Mouse (Mus musculus): ENCODE results near the gene Dpf3. TPM values are rescaled to one million over a fixed set of nuclear protein-coding genes. Genes with fewer than 3 reads are reported as not detected.

Gene Dpf3
- polyA plus RNA-seq, 1 experiment from 2014 or later, result 10.5 TPM

- H3K4me3 ChIP-seq, result no peak overlapping the region
- H3K4me1 ChIP-seq (replicated peaks), result peaks cover 47% of the 10 kb centered on the region
- no peak overlapping the region for H3K27ac ChIP-seq
- H3K27me3 ChIP-seq (ENCODE audit: insufficient read depth, poor library complexity, severe bottlenecking), result 0 out of 2 replicates have a peak, but pooled peaks cover 4% of the 10 kb centered on the region
- WGBS, result 79% methylated on average over 5 of the region's 5 CpGs
- no peak for DNase-seq (ENCODE audit: low spot score)
- no peaks in the 10 kb centered on the region for H3K9me3 ChIP-seq
- H3K36me3 ChIP-seq, result no peaks in the 10 kb centered on the region
Measured at GRCm38 (mm10) chr12:83207481-83207880, 280.0 kb downstream of the Dpf3 start.

GRCm38 (mm10) chr12:83206866-83207265 lies 280.6 kb downstream of the Dpf3 start:
- peaks cover 49% of the 10 kb centered on the region for H3K4me1 ChIP-seq (replicated peaks)
- H3K27me3 ChIP-seq (ENCODE audit: insufficient read depth, poor library complexity, severe bottlenecking), result 0 out of 2 replicates have a peak, but pooled peaks cover 4% of the 10 kb centered on the region
- WGBS, result 74% methylated on average over 6 of the region's 6 CpGs
- no peak overlapping the region for H3K4me3 ChIP-seq
- H3K27ac ChIP-seq, result no peak overlapping the region
- no peaks in the 10 kb centered on the region for H3K36me3 ChIP-seq
- H3K9me3 ChIP-seq, result no peaks in the 10 kb centered on the region
- no peak for DNase-seq (ENCODE audit: low spot score)

- 64% methylated on average over 5 of the region's 5 CpGs for WGBS
- no peaks in the 10 kb centered on the region for H3K9me3 ChIP-seq
- DNase-seq (ENCODE audit: low spot score), result no peak
- H3K36me3 ChIP-seq, result no peaks in the 10 kb centered on the region
- no peak overlapping the region for H3K27ac ChIP-seq
- H3K4me3 ChIP-seq, result no peak overlapping the region
- 0 out of 2 replicates have a peak, but pooled peaks cover 4% of the 10 kb centered on the region for H3K27me3 ChIP-seq (ENCODE audit: insufficient read depth, poor library complexity, severe bottlenecking)
- H3K4me1 ChIP-seq (replicated peaks), result peaks cover 38% of the 10 kb centered on the region
Measured at GRCm38 (mm10) chr12:83204361-83204760, 283.2 kb downstream of the Dpf3 start.

- Histone ChIP-seq H3K36me3 (no peaks in the 10 kb centered on the region), H3K4me1 (replicated peaks) (peaks cover 22% of the 10 kb centered on the region), H3K4me3 (no peak overlapping the region), H3K27ac (no peak overlapping the region), H3K27me3 (ENCODE audit: insufficient read depth, poor library complexity, severe bottlenecking) (no peaks in the 10 kb centered on the region), H3K9me3 (no peaks in the 10 kb centered on the region)
- DNase-seq (ENCODE audit: low spot score), result no peak
- 35% methylated on average over 3 of the region's 3 CpGs for WGBS
Measured at GRCm38 (mm10) chr12:83201674-83202073, 285.8 kb downstream of the Dpf3 start.

GRCm38 (mm10) chr12:83180561-83180960 lies 307.0 kb downstream of the Dpf3 start:
- no peak for DNase-seq (ENCODE audit: low spot score)
- WGBS, result 85% methylated on average over 6 of the region's 6 CpGs
- H3K9me3 ChIP-seq, result no peaks in the 10 kb centered on the region
- no peak overlapping the region for H3K27ac ChIP-seq
- H3K4me1 ChIP-seq (replicated peaks), result peaks cover 10% of the 10 kb centered on the region
- H3K36me3 ChIP-seq, result no peaks in the 10 kb centered on the region
- no peak overlapping the region for H3K4me3 ChIP-seq
- H3K27me3 ChIP-seq (ENCODE audit: insufficient read depth, poor library complexity, severe bottlenecking), result no peaks in the 10 kb centered on the region

GRCm38 (mm10) chr12:83179860-83180259 lies 307.7 kb downstream of the Dpf3 start:
- H3K27me3 ChIP-seq (ENCODE audit: insufficient read depth, poor library complexity, severe bottlenecking), result no peaks in the 10 kb centered on the region
- no peaks in the 10 kb centered on the region for H3K9me3 ChIP-seq
- WGBS, result 87% methylated on average over 1 of the region's 1 CpGs
- DNase-seq (ENCODE audit: low spot score), result no peak
- H3K4me1 ChIP-seq (replicated peaks), result peaks cover 10% of the 10 kb centered on the region
- H3K4me3 ChIP-seq, result no peak overlapping the region
- no peaks in the 10 kb centered on the region for H3K36me3 ChIP-seq
- H3K27ac ChIP-seq, result no peak overlapping the region

- Histone ChIP-seq H3K27ac (no peak overlapping the region), H3K36me3 (no peaks in the 10 kb centered on the region)
Measured at GRCm38 (mm10) chr12:83178770-83179169, 308.7 kb downstream of the Dpf3 start.

GRCm38 (mm10) chr12:83169495-83170209 lies 317.9 kb downstream of the Dpf3 start:
- Histone ChIP-seq H3K36me3 (no peaks in the 10 kb centered on the region), H3K4me3 (no peak overlapping the region), H3K4me1 (replicated peaks) (peaks cover 31% of the 10 kb centered on the region), H3K27ac (peak overlapping the region; percentile 53), H3K27me3 (ENCODE audit: insufficient read depth, poor library complexity, severe bottlenecking) (no peaks in the 10 kb centered on the region), H3K9me3 (no peaks in the 10 kb centered on the region)
- WGBS, result 68% methylated on average over 12 of the region's 12 CpGs
- no peak for DNase-seq (ENCODE audit: low spot score)

More at GRCm38 (mm10) chr12:83178770-83179169, 308.7 kb downstream of the Dpf3 start:
- no peaks in the 10 kb centered on the region for H3K27me3 ChIP-seq (ENCODE audit: insufficient read depth, poor library complexity, severe bottlenecking)
- H3K9me3 ChIP-seq, result no peaks in the 10 kb centered on the region
- WGBS, result 59% methylated on average over 2 of the region's 2 CpGs
- no peak overlapping the region for H3K4me3 ChIP-seq
- DNase-seq (ENCODE audit: low spot score), result no peak
- H3K4me1 ChIP-seq (replicated peaks), result peaks cover 10% of the 10 kb centered on the region

GRCm38 (mm10) chr12:83168310-83168709 lies 319.2 kb downstream of the Dpf3 start:
- WGBS, result 88% methylated on average over 6 of the region's 6 CpGs
- DNase-seq (ENCODE audit: low spot score), result no peak
- Histone ChIP-seq H3K27ac (no peak overlapping the region), H3K4me1 (replicated peaks) (peaks cover 37% of the 10 kb centered on the region), H3K36me3 (no peaks in the 10 kb centered on the region), H3K27me3 (ENCODE audit: insufficient read depth, poor library complexity, severe bottlenecking) (no peaks in the 10 kb centered on the region), H3K9me3 (no peaks in the 10 kb centered on the region), H3K4me3 (no peak overlapping the region)

GRCm38 (mm10) chr12:83165058-83165457 lies 322.5 kb downstream of the Dpf3 start:
- no peak for DNase-seq (ENCODE audit: low spot score)
- Histone ChIP-seq H3K36me3 (no peaks in the 10 kb centered on the region), H3K9me3 (no peaks in the 10 kb centered on the region), H3K27ac (peak overlapping the region; percentile 16; the same call in 1 of the 2 replicates), H3K27me3 (ENCODE audit: insufficient read depth, poor library complexity, severe bottlenecking) (no peaks in the 10 kb centered on the region), H3K4me3 (no peak overlapping the region), H3K4me1 (replicated peaks) (peaks cover 44% of the 10 kb centered on the region)
- WGBS, result 100% methylated on average over 1 of the region's 1 CpGs

Other genes starting within 250 kb of the Dpf3 start
- 24.8 and 25.7 TPM in 2 replicates for gene Dcaf4, start 32.8 kb upstream of the Dpf3 start, polyA plus RNA-seq (2016; fragmentation: Nextera tagmentation; extraction: Ambion mirVana)
- 22.0 and 25.3 TPM in 2 replicates for gene Zfyve1, start 109.5 kb upstream of the Dpf3 start, polyA plus RNA-seq (2016; fragmentation: Nextera tagmentation; extraction: Ambion mirVana)
- 203 and 270 TPM in 2 replicates for gene Rbm25, start 143.5 kb upstream of the Dpf3 start, polyA plus RNA-seq (2016; fragmentation: Nextera tagmentation; extraction: Ambion mirVana)
- gene Psen1, start 200.4 kb upstream of the Dpf3 start, polyA plus RNA-seq (2016; fragmentation: Nextera tagmentation; extraction: Ambion mirVana), result 68.0 and 70.4 TPM in 2 replicates

Measured in hindbrain, embryonic 10.5 days (tissue).